Mouse (Mus musculus): ENCODE measurements around the gene AC124502.3. TPM values are rescaled to one million over a fixed set of nuclear protein-coding genes. Genes with fewer than 3 reads are reported as not detected.

Gene AC124502.3
- polyA plus RNA-seq, 1 experiment from 2014 or later, result 1.9 TPM

- WGBS, result 73% methylated on average over 7 of the region's 7 CpGs
- no peak overlapping the region for H3K9ac ChIP-seq
These were observed 26.4 kb downstream of the AC124502.3 start for GRCm38 (mm10) chr19:5065104-5065503.

GRCm38 (mm10) chr19:5067040-5067799, 28.5 kb downstream of the AC124502.3 start:
- H3K27ac ChIP-seq, result no peak overlapping the region

More at GRCm38 (mm10) chr19:5065104-5065503, 26.4 kb downstream of the AC124502.3 start:
- ATAC-seq (ENCODE audit: low FRiP score) (no peak), DNase-seq (ENCODE audit: low spot score) (no peak)
- Histone ChIP-seq H3K4me1 (replicated peaks; ENCODE audit: control insufficient read depth, insufficient read depth, low read length) (peaks cover 20% of the 10 kb centered on the region), H3K27ac (no peak overlapping the region), H3K4me2 (replicated peaks) (no peak overlapping the region), H3K36me3 (replicated peaks; ENCODE audit: control insufficient read depth, insufficient read depth) (no peaks in the 10 kb centered on the region), H3K27me3 (ENCODE audit: control insufficient read depth, insufficient read depth, low read length) (peaks cover 21% of the 10 kb centered on the region; the same call in 1 of the 2 replicates), H3K4me3 (replicated peaks; ENCODE audit: low read length) (no peak overlapping the region), H3K9me3 (ENCODE audit: control insufficient read depth, low read length) (no peaks in the 10 kb centered on the region)

GRCm38 (mm10) chr19:5067867-5068569, 29.3 kb downstream of the AC124502.3 start, which contains the start of gene Cd248:
Gene Cd248, plus strand, starts transcription at chr19:5068078.
- Histone ChIP-seq H3K27me3 (ENCODE audit: control insufficient read depth, insufficient read depth, low read length) (peaks cover 21% of the 10 kb centered on the region; the same call in 1 of the 2 replicates), H3K27ac (no peak within 1 kb of the TSS)
- ATAC-seq (ENCODE audit: low FRiP score), result no peak

More at GRCm38 (mm10) chr19:5067040-5067799, 28.5 kb downstream of the AC124502.3 start:
- H3K4me1 ChIP-seq (replicated peaks; ENCODE audit: control insufficient read depth, insufficient read depth, low read length), result peaks cover 22% of the 10 kb centered on the region
- ATAC-seq (ENCODE audit: low FRiP score), result no peak
- peaks cover 21% of the 10 kb centered on the region; the same call in 1 of the 2 replicates for H3K27me3 ChIP-seq (ENCODE audit: control insufficient read depth, insufficient read depth, low read length)
- H3K4me3 ChIP-seq (replicated peaks; ENCODE audit: low read length), result peak overlapping the region; percentile 31; the same call in 1 of the 2 replicates
- H3K9ac ChIP-seq, result peak overlapping the region; percentile 52; the same call in 1 of the 2 replicates
- peak overlapping the region; percentile 64 for H3K4me2 ChIP-seq (replicated peaks)
- no peak for DNase-seq (ENCODE audit: low spot score)
- H3K36me3 ChIP-seq (replicated peaks; ENCODE audit: control insufficient read depth, insufficient read depth), result no peaks in the 10 kb centered on the region
- no peaks in the 10 kb centered on the region for H3K9me3 ChIP-seq (ENCODE audit: control insufficient read depth, low read length)
- 11% methylated on average over 15 of the region's 15 CpGs for WGBS

GRCm38 (mm10) chr19:5068570-5069234, 30.0 kb downstream of the AC124502.3 start:
- 31% methylated on average over 21 of the region's 21 CpGs for WGBS
- peak overlapping the region; percentile 31 for H3K4me3 ChIP-seq (replicated peaks; ENCODE audit: low read length)
- no peak overlapping the region for H3K27ac ChIP-seq
- DNase-seq (ENCODE audit: low spot score) (no peak), ATAC-seq (ENCODE audit: low FRiP score) (no peak)
- peak overlapping the region; percentile 64 for H3K4me2 ChIP-seq (replicated peaks)
- H3K36me3 ChIP-seq (replicated peaks; ENCODE audit: control insufficient read depth, insufficient read depth), result no peaks in the 10 kb centered on the region
- peak overlapping the region; percentile 52 for H3K9ac ChIP-seq
- peaks cover 22% of the 10 kb centered on the region for H3K4me1 ChIP-seq (replicated peaks; ENCODE audit: control insufficient read depth, insufficient read depth, low read length)
- no peaks in the 10 kb centered on the region for H3K9me3 ChIP-seq (ENCODE audit: control insufficient read depth, low read length)
- peaks cover 21% of the 10 kb centered on the region; the same call in 1 of the 2 replicates for H3K27me3 ChIP-seq (ENCODE audit: control insufficient read depth, insufficient read depth, low read length)

More at GRCm38 (mm10) chr19:5067867-5068569, 29.3 kb downstream of the AC124502.3 start, which contains the start of gene Cd248:
- WGBS, result under 1% methylated on average over 54 of the region's 56 CpGs
- peaks cover 22% of the 10 kb centered on the region for H3K4me1 ChIP-seq (replicated peaks; ENCODE audit: control insufficient read depth, insufficient read depth, low read length)
- DNase-seq (ENCODE audit: low spot score), result no peak
- H3K4me3 ChIP-seq (replicated peaks; ENCODE audit: low read length), result peak within 1 kb of the TSS; percentile 31
- no peaks in the 10 kb centered on the region for H3K36me3 ChIP-seq (replicated peaks; ENCODE audit: control insufficient read depth, insufficient read depth)
- no peaks in the 10 kb centered on the region for H3K9me3 ChIP-seq (ENCODE audit: control insufficient read depth, low read length)
- H3K9ac ChIP-seq, result peak within 1 kb of the TSS; percentile 52
- peak within 1 kb of the TSS; percentile 64 for H3K4me2 ChIP-seq (replicated peaks)

DNA sequence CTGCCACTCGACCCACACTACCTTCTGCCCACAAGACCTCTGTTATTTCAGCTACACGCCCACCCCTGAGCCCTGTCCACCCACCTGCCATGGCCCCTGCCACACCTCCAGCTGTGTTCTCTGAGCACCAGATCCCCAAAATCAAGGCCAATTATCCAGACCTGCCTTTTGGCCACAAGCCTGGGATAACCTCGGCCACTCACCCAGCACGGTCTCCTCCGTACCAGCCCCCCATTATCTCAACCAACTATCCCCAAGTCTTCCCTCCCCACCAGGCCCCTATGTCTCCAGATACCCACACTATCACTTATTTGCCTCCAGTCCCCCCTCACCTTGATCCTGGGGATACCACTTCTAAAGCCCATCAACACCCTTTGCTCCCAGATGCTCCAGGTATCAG, 30.8 kb downstream of the AC124502.3 start:
- H3K9me3 ChIP-seq (ENCODE audit: control insufficient read depth, low read length), result no peaks in the 10 kb centered on the region
- peak overlapping the region; percentile 64 for H3K4me2 ChIP-seq (replicated peaks)
- DNase-seq (ENCODE audit: low spot score) (no peak), ATAC-seq (ENCODE audit: low FRiP score) (no peak)
- peaks cover 22% of the 10 kb centered on the region for H3K4me1 ChIP-seq (replicated peaks; ENCODE audit: control insufficient read depth, insufficient read depth, low read length)
- H3K27me3 ChIP-seq (ENCODE audit: control insufficient read depth, insufficient read depth, low read length), result peaks cover 21% of the 10 kb centered on the region; the same call in 1 of the 2 replicates
- H3K27ac ChIP-seq, result no peak overlapping the region
- WGBS, result 93% methylated on average over 5 of the region's 5 CpGs
- no peak overlapping the region for H3K9ac ChIP-seq
- H3K4me3 ChIP-seq (replicated peaks; ENCODE audit: low read length), result no peak overlapping the region
- H3K36me3 ChIP-seq (replicated peaks; ENCODE audit: control insufficient read depth, insufficient read depth), result no peaks in the 10 kb centered on the region

- no peak for ATAC-seq (ENCODE audit: low FRiP score)
- Histone ChIP-seq H3K4me3 (replicated peaks; ENCODE audit: low read length) (peak overlapping the region; percentile 7; the same call in 1 of the 2 replicates), H3K27me3 (ENCODE audit: control insufficient read depth, insufficient read depth, low read length) (peaks cover 21% of the 10 kb centered on the region; the same call in 1 of the 2 replicates), H3K36me3 (replicated peaks; ENCODE audit: control insufficient read depth, insufficient read depth) (no peaks in the 10 kb centered on the region), H3K4me1 (replicated peaks; ENCODE audit: control insufficient read depth, insufficient read depth, low read length) (peaks cover 22% of the 10 kb centered on the region), H3K27ac (no peak overlapping the region), H3K9ac (no peak overlapping the region), H3K4me2 (replicated peaks) (peak overlapping the region; percentile 64; the same call in 1 of the 2 replicates), H3K9me3 (ENCODE audit: control insufficient read depth, low read length) (no peaks in the 10 kb centered on the region)
- no peak for DNase-seq (ENCODE audit: low spot score)
- 82% methylated on average over 7 of the region's 7 CpGs for WGBS
These were observed 31.3 kb downstream of the AC124502.3 start for GRCm38 (mm10) chr19:5069978-5070377.

DNA sequence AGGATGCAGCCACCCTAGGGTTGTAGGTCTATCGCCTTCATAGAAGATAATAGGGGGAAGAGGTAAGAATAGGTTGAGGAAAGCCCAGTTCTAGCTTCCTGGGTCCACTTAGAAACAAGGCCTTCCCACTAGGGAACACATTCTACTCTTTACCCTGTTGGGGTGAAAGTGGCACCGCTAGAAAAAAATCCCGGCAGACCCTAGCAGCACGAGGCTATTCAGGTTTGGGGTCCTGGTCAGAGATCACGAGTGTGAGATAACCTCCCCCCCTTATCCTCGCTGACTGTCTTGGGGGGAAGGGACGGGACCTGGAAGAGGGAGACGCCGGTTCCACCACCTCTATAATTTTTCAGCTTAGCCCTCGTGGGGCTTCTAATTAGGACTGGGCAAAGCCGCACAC, 32.4 kb downstream of the AC124502.3 start:
- peaks cover 22% of the 10 kb centered on the region for H3K4me1 ChIP-seq (replicated peaks; ENCODE audit: control insufficient read depth, insufficient read depth, low read length)
- no peak overlapping the region for H3K27ac ChIP-seq
- H3K36me3 ChIP-seq (replicated peaks; ENCODE audit: control insufficient read depth, insufficient read depth), result no peaks in the 10 kb centered on the region
- H3K9me3 ChIP-seq (ENCODE audit: control insufficient read depth, low read length), result no peaks in the 10 kb centered on the region
- peak overlapping the region; percentile 40 for H3K4me3 ChIP-seq (replicated peaks; ENCODE audit: low read length)
- peak overlapping the region; percentile 47 for H3K9ac ChIP-seq
- H3K4me2 ChIP-seq (replicated peaks), result peak overlapping the region; percentile 59
- DNase-seq (ENCODE audit: low spot score) (no peak), ATAC-seq (ENCODE audit: low FRiP score) (no peak)
- peaks cover 21% of the 10 kb centered on the region; the same call in 1 of the 2 replicates for H3K27me3 ChIP-seq (ENCODE audit: control insufficient read depth, insufficient read depth, low read length)
- WGBS, result 13% methylated on average over 11 of the region's 11 CpGs

GRCm38 (mm10) chr19:5071545-5072369, 33.1 kb downstream of the AC124502.3 start:
- peak; percentile 73 for ATAC-seq (ENCODE audit: low FRiP score)
- H3K4me1 ChIP-seq (replicated peaks; ENCODE audit: control insufficient read depth, insufficient read depth, low read length), result peaks cover 22% of the 10 kb centered on the region
- no peaks in the 10 kb centered on the region for H3K36me3 ChIP-seq (replicated peaks; ENCODE audit: control insufficient read depth, insufficient read depth)
- DNase-seq (ENCODE audit: low spot score), result peak; percentile 70
- peak overlapping the region; percentile 59 for H3K4me2 ChIP-seq (replicated peaks)
- no peaks in the 10 kb centered on the region for H3K9me3 ChIP-seq (ENCODE audit: control insufficient read depth, low read length)
- H3K9ac ChIP-seq, result peak overlapping the region; percentile 47
- H3K4me3 ChIP-seq (replicated peaks; ENCODE audit: low read length), result peak overlapping the region; percentile 40
- peaks cover 20% of the 10 kb centered on the region; the same call in 1 of the 2 replicates for H3K27me3 ChIP-seq (ENCODE audit: control insufficient read depth, insufficient read depth, low read length)
- WGBS, result under 1% methylated on average over 40 of the region's 40 CpGs
- H3K27ac ChIP-seq, result peak overlapping the region; percentile 46; the same call in 1 of the 2 replicates
